Mouse (Mus musculus) layer of hippocampus, postnatal 25 days (tissue): ENCODE data around the gene Wiz. TPM values are rescaled to one million over a fixed set of nuclear protein-coding genes. Genes with fewer than 3 reads are reported as not detected.

Experiments used
- DNase-seq, 2 experiments: peaks; one replicate each; pipeline ENCODE4 v3.0.0; 2022; ENCODE audit warnings: mixed read lengths in 2 of 2, low spot score in 1 of 2; ENCODE audit errors: extremely low spot score in 1 of 2
- microRNA-seq, 2 experiments: library from miRNA; unstranded; fragments of <30 nt; microRNA quantifications; one replicate each; pipeline ENCODE4 v1.2.0; 2021
- total RNA-seq, 2 experiments: library from RNA; stranded (reverse); gene quantifications; 2 replicates each; pipeline ENCODE4 v1.2.3; 2021

The Wiz gene
- total RNA-seq, 2 experiments from 2014 or later, result 48.3 to 57.7 TPM

GRCm38 (mm10) chr17:32307963-32308362 is 81.3 kb downstream of the Wiz start:
- no peak for DNase-seq

Small RNA genes lying within 50 kb of the gene (microRNA-seq; reads per million reads assigned to microRNA genes)
- 0 reads per million in 2 experiments for gene Gm22201

Other genes starting within 250 kb of the Wiz start
- gene Notch3, start 222.6 kb downstream of the Wiz start, total RNA-seq, result 10 to 100 TPM in 1 of 2 experiments, 1 to 10 TPM in 1; 7.0 to 10.3 TPM
- under 1 TPM; 0.49 to 0.75 TPM for gene Ephx3, start 199.9 kb downstream of the Wiz start, total RNA-seq
- gene Brd4, start 104.7 kb downstream of the Wiz start, total RNA-seq, result 100 to 1,000 TPM; 104 to 117 TPM
- gene Akap8, start 68.2 kb downstream of the Wiz start, total RNA-seq, result 10 to 100 TPM; 68.1 to 92.0 TPM
- gene Akap8l, start 38.8 kb downstream of the Wiz start, total RNA-seq, result 100 to 1,000 TPM; 140 to 197 TPM
- 1 to 10 TPM; 2.9 to 3.4 TPM for gene Rasal3, start 14.1 kb upstream of the Wiz start, total RNA-seq
- gene Pglyrp2, start 34.7 kb upstream of the Wiz start, total RNA-seq, result not detected
- not detected for gene Cyp4f39, start 63.3 kb upstream of the Wiz start, total RNA-seq
- gene Cyp4f17, start 116.6 kb upstream of the Wiz start, total RNA-seq, result 1 to 10 TPM; 3.4 to 6.0 TPM
- 10 to 100 TPM in 1 of 2 experiments, 1 to 10 TPM in 1; 7.0 to 10.3 TPM for gene Cyp4f16, start 147.1 kb upstream of the Wiz start, total RNA-seq
- gene Cyp4f37, start 231.9 kb upstream of the Wiz start, total RNA-seq, result not detected